Mouse (Mus musculus) CH12.LX (cell line): Measurements from ENCODE around the gene Col24a1. TPM values are rescaled to one million over a fixed set of nuclear protein-coding genes. Genes with fewer than 3 reads are reported as not detected.

Source experiments
- DNase-seq: peaks from one replicate; pipeline ENCODE4 v3.0.0-alpha.2; 2013; ENCODE audit errors: extremely low read depth
- H3K27ac ChIP-seq: 2 replicates; pipeline ENCODE4 v1.5.1; 2012; ENCODE audit warnings: low read depth, mild to moderate bottlenecking, control low read depth, moderate library complexity; ENCODE audit not compliant: insufficient read depth
- H3K27me3 ChIP-seq: replicated peaks from 2 replicates; pipeline ENCODE3; 2012; ENCODE audit warnings: inconsistent platforms
- H3K36me3 ChIP-seq, 2 experiments: replicated peaks in 1 of 2; 2 replicates each; pipeline versions ENCODE3 to v1.6.1; 2012; ENCODE audit warnings: inconsistent platforms in 1 of 2, low read length in 1 of 2, mild to moderate bottlenecking in 1 of 2, mixed read lengths in 1 of 2, moderate library complexity in 1 of 2; ENCODE audit not compliant: control insufficient read depth in 1 of 2, insufficient read depth in 1 of 2
- H3K4me1 ChIP-seq, 2 experiments: 2 replicates each; pipeline ENCODE4 v1.6.1; 2012; ENCODE audit warnings: inconsistent platforms in 1 of 2, moderate library complexity in 1 of 2; ENCODE audit not compliant: insufficient read depth in 2 of 2, control insufficient read depth in 1 of 2
- H3K4me2 ChIP-seq: 2 replicates; pipeline ENCODE4 v1.6.1; 2012; ENCODE audit warnings: low read depth, mild to moderate bottlenecking, control low read depth; ENCODE audit not compliant: poor library complexity, insufficient read depth, severe bottlenecking
- H3K4me3 ChIP-seq, 3 experiments: fragments of 150-350 bp in 1 of 3; sonication (generic) in 1 of 3; replicated peaks in 1 of 3; 2 replicates each; pipeline versions ENCODE3 to v1.5.1; 2011 to 2012; ENCODE audit warnings: low read depth in 2 of 3, low read length in 2 of 3, mild to moderate bottlenecking in 2 of 3, moderate library complexity in 2 of 3, control low read depth in 1 of 3, improper control_type of control experiment in 1 of 3, inconsistent platforms in 1 of 3, mixed read lengths in 1 of 3; ENCODE audit not compliant: poor library complexity in 1 of 3
- H3K79me2 ChIP-seq: replicated peaks from 2 replicates; pipeline ENCODE4 v1.6.1; 2012; ENCODE audit warnings: mild to moderate bottlenecking, moderate library complexity; ENCODE audit not compliant: control insufficient read depth, poor library complexity, insufficient read depth, severe bottlenecking; ENCODE audit errors: extremely low read depth
- H3K9ac ChIP-seq: 2 replicates; pipeline ENCODE4 v1.6.1; 2012; ENCODE audit warnings: low read depth, mild to moderate bottlenecking, control low read depth, moderate library complexity; ENCODE audit not compliant: insufficient read depth
- H3K9me3 ChIP-seq: replicated peaks from 2 replicates; pipeline ENCODE3; 2012; ENCODE audit warnings: low read length, inconsistent platforms, mixed read lengths
- BHLHE40 ChIP-seq: IDR thresholded peaks from 2 replicates; pipeline ENCODE4 v1.6.1; 2011; ENCODE audit warnings: mild to moderate bottlenecking, low read depth, low read length, improper control_type of control experiment
- CHD1 ChIP-seq: IDR thresholded peaks from 2 replicates; pipeline ENCODE4 v1.6.1; 2012; ENCODE audit warnings: low read depth, low read length, improper control_type of control experiment, inconsistent platforms
- CHD2 ChIP-seq: IDR thresholded peaks from 2 replicates; pipeline ENCODE4 v1.6.1; 2011; ENCODE audit warnings: low read length, improper control_type of control experiment
- CTCF ChIP-seq, 2 experiments: IDR thresholded peaks in 1 of 2; conservative IDR thresholded peaks in 1 of 2; 2 replicates each; pipeline ENCODE4 v1.5.1; 2011 to 2012; ENCODE audit warnings: low read depth in 2 of 2, low read length in 2 of 2, improper control_type of control experiment in 1 of 2, inconsistent platforms in 1 of 2, mild to moderate bottlenecking in 1 of 2, moderate library complexity in 1 of 2
- E2F4 ChIP-seq: IDR thresholded peaks from 2 replicates; pipeline ENCODE4 v1.6.1; 2011; ENCODE audit warnings: low read depth, low read length, improper control_type of control experiment; ENCODE audit not compliant: insufficient replicate concordance
- ELF1 ChIP-seq: IDR thresholded peaks from 2 replicates; pipeline ENCODE4 v1.6.1; 2014; ENCODE audit warnings: low read depth, mild to moderate bottlenecking, inconsistent platforms, low read length, improper control_type of control experiment
- EP300 ChIP-seq: IDR thresholded peaks from 2 replicates; pipeline ENCODE4 v1.6.1; 2011; ENCODE audit warnings: low read length, improper control_type of control experiment
- ETS1 ChIP-seq: conservative IDR thresholded peaks from 2 replicates; pipeline ENCODE4 v1.6.1; 2012; ENCODE audit warnings: low read depth, mild to moderate bottlenecking, inconsistent platforms, low read length, improper control_type of control experiment, moderate library complexity
- GABPA ChIP-seq: IDR thresholded peaks from 2 replicates; pipeline ENCODE4 v1.6.1; 2012; ENCODE audit warnings: low read depth, low read length, improper control_type of control experiment, inconsistent platforms; ENCODE audit not compliant: insufficient replicate concordance
- HCFC1 ChIP-seq: IDR thresholded peaks from 2 replicates; pipeline ENCODE4 v1.6.1; 2012; ENCODE audit warnings: low read depth, mild to moderate bottlenecking, inconsistent platforms, low read length, improper control_type of control experiment
- IRF4 ChIP-seq: IDR thresholded peaks from 2 replicates; pipeline ENCODE4 v1.6.1; 2014; ENCODE audit warnings: low read depth, mild to moderate bottlenecking, inconsistent platforms, low read length, improper control_type of control experiment
- JUN ChIP-seq: IDR thresholded peaks from 2 replicates; pipeline ENCODE4 v1.6.1; 2011; ENCODE audit warnings: low read depth, mild to moderate bottlenecking, low read length, improper control_type of control experiment, moderate library complexity; ENCODE audit not compliant: insufficient read depth
- JUND ChIP-seq: conservative IDR thresholded peaks from 2 replicates; pipeline ENCODE4 v1.6.1; 2011; ENCODE audit warnings: low read depth, low read length, improper control_type of control experiment
- KAT2A ChIP-seq: IDR thresholded peaks from 2 replicates; pipeline ENCODE4 v1.6.1; 2012; ENCODE audit warnings: low read length, improper control_type of control experiment, inconsistent platforms; ENCODE audit not compliant: insufficient replicate concordance
- MAFK ChIP-seq: IDR thresholded peaks from 2 replicates; pipeline ENCODE4 v1.6.1; 2011; ENCODE audit warnings: low read length, improper control_type of control experiment; ENCODE audit not compliant: insufficient replicate concordance
- MAX ChIP-seq: IDR thresholded peaks from 2 replicates; pipeline ENCODE4 v1.6.1; 2011; ENCODE audit warnings: low read length, improper control_type of control experiment
- MAZ ChIP-seq: IDR thresholded peaks from 2 replicates; pipeline ENCODE4 v1.6.1; 2012; ENCODE audit warnings: low read depth, mild to moderate bottlenecking, inconsistent platforms, low read length, improper control_type of control experiment, moderate library complexity
- MEF2A ChIP-seq: IDR thresholded peaks from 2 replicates; pipeline ENCODE4 v1.6.1; 2014; ENCODE audit warnings: low read depth, mild to moderate bottlenecking, inconsistent platforms, low read length, improper control_type of control experiment, borderline replicate concordance
- MXI1 ChIP-seq: IDR thresholded peaks from 2 replicates; pipeline ENCODE4 v1.6.1; 2011; ENCODE audit warnings: mild to moderate bottlenecking, low read depth, low read length, improper control_type of control experiment
- MYC ChIP-seq: IDR thresholded peaks from 2 replicates; pipeline ENCODE4 v1.6.1; 2011; ENCODE audit warnings: low read depth, mild to moderate bottlenecking, improper control_type of control experiment, low read length
- NELFE ChIP-seq: IDR thresholded peaks from 2 replicates; pipeline ENCODE4 v1.6.1; 2011; ENCODE audit warnings: low read depth, low read length, improper control_type of control experiment
- NRF1 ChIP-seq: IDR thresholded peaks from 2 replicates; pipeline ENCODE4 v1.6.1; 2014; ENCODE audit warnings: low read depth, mild to moderate bottlenecking, inconsistent platforms, low read length, improper control_type of control experiment, moderate library complexity
- PAX5 ChIP-seq: IDR thresholded peaks from 2 replicates; pipeline ENCODE4 v1.6.1; 2012; ENCODE audit warnings: low read length, inconsistent platforms, mixed read lengths
- POLR2A ChIP-seq: IDR thresholded peaks from 2 replicates; pipeline ENCODE4 v1.6.1; 2011; ENCODE audit warnings: low read depth, mild to moderate bottlenecking, improper control_type of control experiment, low read length
- POLR2AphosphoS2 ChIP-seq: IDR thresholded peaks from 2 replicates; pipeline ENCODE4 v1.6.1; 2011; ENCODE audit warnings: low read depth, low read length, improper control_type of control experiment
- RAD21 ChIP-seq: IDR thresholded peaks from 2 replicates; pipeline ENCODE4 v1.6.1; 2011; ENCODE audit warnings: low read depth, mild to moderate bottlenecking, low read length, improper control_type of control experiment, moderate library complexity
- RCOR1 ChIP-seq: conservative IDR thresholded peaks from 2 replicates; pipeline ENCODE4 v1.6.1; 2012; ENCODE audit warnings: low read depth, mild to moderate bottlenecking, inconsistent platforms, low read length, improper control_type of control experiment
- SIN3A ChIP-seq: IDR thresholded peaks from 2 replicates; pipeline ENCODE4 v1.6.1; 2012; ENCODE audit warnings: low read length, improper control_type of control experiment, inconsistent platforms
- SMC3 ChIP-seq: IDR thresholded peaks from 2 replicates; pipeline ENCODE4 v1.6.1; 2011; ENCODE audit warnings: low read depth, low read length, improper control_type of control experiment
- TBP ChIP-seq: conservative IDR thresholded peaks from 2 replicates; pipeline ENCODE4 v1.6.1; 2011; ENCODE audit warnings: low read depth, low read length, improper control_type of control experiment
- TCF12 ChIP-seq: IDR thresholded peaks from 2 replicates; pipeline ENCODE4 v1.6.1; 2014; ENCODE audit warnings: low read depth, mild to moderate bottlenecking, inconsistent platforms, low read length, improper control_type of control experiment
- UBTF ChIP-seq: IDR thresholded peaks from 2 replicates; pipeline ENCODE4 v1.6.1; 2012; ENCODE audit warnings: low read depth, mild to moderate bottlenecking, inconsistent platforms, low read length, improper control_type of control experiment, moderate library complexity
- USF1 ChIP-seq: IDR thresholded peaks from 2 replicates; pipeline ENCODE4 v1.6.1; 2014; ENCODE audit warnings: low read depth, mild to moderate bottlenecking, inconsistent platforms, low read length, improper control_type of control experiment
- USF2 ChIP-seq: conservative IDR thresholded peaks from 2 replicates; pipeline ENCODE4 v1.6.1; 2011; ENCODE audit warnings: low read depth, low read length, improper control_type of control experiment
- ZC3H11A ChIP-seq: IDR thresholded peaks from 2 replicates; pipeline ENCODE4 v1.6.1; 2012; ENCODE audit warnings: low read depth, mild to moderate bottlenecking, inconsistent platforms, low read length, improper control_type of control experiment
- ZKSCAN1 ChIP-seq: IDR thresholded peaks from 2 replicates; pipeline ENCODE4 v1.6.1; 2012; ENCODE audit warnings: low read depth, inconsistent platforms, low read length, improper control_type of control experiment, borderline replicate concordance
- ZMIZ1 ChIP-seq: IDR thresholded peaks from 2 replicates; pipeline ENCODE4 v1.6.1; 2012; ENCODE audit warnings: low read depth, mild to moderate bottlenecking, inconsistent platforms, low read length, improper control_type of control experiment
- ZNF384 ChIP-seq: IDR thresholded peaks from 2 replicates; pipeline ENCODE4 v1.6.1; 2012; ENCODE audit warnings: low read depth, low read length, improper control_type of control experiment, inconsistent platforms
- dilution Hi-C: fragments of 300-500 bp; cut with MboI; formaldehyde crosslinking; loops from 2 replicates; pipeline ENCODE4 v1.14.3; 2020; ENCODE audit warnings: low sequenced_read_pairs; ENCODE audit not compliant: extremely low pct_unique_long_range_greater_than_20kb, extremely low pct_ligation_motif_present
- in situ Hi-C: fragments of 300-500 bp; cut with MboI; formaldehyde crosslinking; loops from 3 replicates; pipeline ENCODE4 v1.14.3; 2019; ENCODE audit warnings: low sequenced_read_pairs, low pct_ligation_motif_present, low pct_unique_long_range_greater_than_20kb, mixed read lengths
- polyA plus RNA-seq: library from polyadenylated mRNA; unstranded; fragments of >175 nt; gene quantifications from 2 replicates; pipeline ENCODE4 v1.2.1, GENCODE M21; 2012; ENCODE audit warnings: low read depth; ENCODE audit not compliant: insufficient read length
- total RNA-seq, 2 experiments: library from RNA; depleted of rRNA; stranded (reverse); fragments of 300-350 nt in 1 of 2; fragments of >200 nt in 1 of 2; gene quantifications; 2 replicates each; pipeline ENCODE4 v1.2.3; 2012 to 2014

Col24a1 gene
- total and polyA plus RNA-seq, 3 experiments = 0.10 TPM; not detected in 2

GRCm38 (mm10) chr3:145391986-145392659, 99.9 kb downstream of the Col24a1 start:
- Histone ChIP-seq H3K27ac (no peak overlapping the region), H3K4me2 (peak overlapping the region; percentile 55), H3K4me3 (no peak overlapping the region), H3K79me2 (no peaks in the 10 kb centered on the region), H3K9me3 (peaks cover 7% of the 10 kb centered on the region), H3K9ac (no peak overlapping the region), H3K36me3 (no peaks in the 10 kb centered on the region), H3K4me1 (peaks cover 0 to 45% of the 10 kb centered on the region in 2 experiments; a peak in 2 of 4 replicates), H3K27me3 (no peaks in the 10 kb centered on the region)
- dilution Hi-C loops = no loop called here
- in situ Hi-C loops = no loop called here
- TF ChIP-seq NRF1 = no peak
- peak; percentile 43; the same call in 1 of the 2 replicates for TF ChIP-seq MAFK
- TF ChIP-seq NELFE = no peak
- TF ChIP-seq UBTF = no peak
- no peak for TF ChIP-seq SIN3A
- peak; percentile 79 for TF ChIP-seq ZNF384
- no peak for TF ChIP-seq KAT2A
- no peak for TF ChIP-seq USF2
- peak; percentile 75; the same call in 1 of the 2 replicates for TF ChIP-seq MXI1
- TF ChIP-seq PAX5 = no peak
- TF ChIP-seq EP300 = peak; percentile 92
- peak; percentile 89 for TF ChIP-seq MAX
- no peak for TF ChIP-seq CHD1
- TF ChIP-seq USF1 = no peak
- TF ChIP-seq JUND = no peak
- TF ChIP-seq ZMIZ1 = no peak
- TF ChIP-seq JUN = no peak; the same call in 1 of the 2 replicates
- no peak for TF ChIP-seq CHD2
- TF ChIP-seq IRF4 = peak; percentile 96
- 0 out of 2 replicates have a peak, but pooled peaks have one; percentile 61 for TF ChIP-seq MAZ
- TF ChIP-seq BHLHE40 = peak; percentile 90
- TF ChIP-seq E2F4 = no peak
- peak; percentile 78 for TF ChIP-seq ETS1
- TF ChIP-seq ZKSCAN1 = no peak
- no peak for TF ChIP-seq HCFC1
- TF ChIP-seq MEF2A = peak; percentile 59; the same call in 1 of the 2 replicates
- TF ChIP-seq TCF12 = peak; percentile 77
- TF ChIP-seq SMC3 = no peak
- TF ChIP-seq MYC = peak; percentile 95
- TF ChIP-seq ZC3H11A = no peak
- TF ChIP-seq ELF1 = peak; percentile 30; the same call in 1 of the 2 replicates
- no peak for TF ChIP-seq RAD21
- no peak for TF ChIP-seq CTCF (conservative IDR thresholded peaks at IDR 0.05 in 1 of 2, IDR thresholded peaks at IDR 0.05 in 1 of 2; ENCODE audit: low read depth in 2 of 2, low read length in 2 of 2)
- no peak for TF ChIP-seq GABPA
- TF ChIP-seq RCOR1 = 0 out of 2 replicates have a peak, but pooled peaks have one; percentile 48
- no peak; the same call in 1 of the 2 replicates for TF ChIP-seq TBP
- TF ChIP-seq POLR2AphosphoS2 = no peak
- no peak for TF ChIP-seq POLR2A
- DNase-seq = peak; percentile 86
